Mouse (Mus musculus) E14TG2a.4 (cell line): Measurements from ENCODE around the gene Ciita.

Source experiments
- CTCF ChIP-seq: conservative IDR thresholded peaks from 2 replicates; pipeline ENCODE4 v1.5.1; 2014; ENCODE audit warnings: low read length
- NANOG ChIP-seq: IDR thresholded peaks from 2 replicates; pipeline ENCODE4 v1.6.1; 2014; ENCODE audit warnings: borderline replicate concordance, low read length, mixed read lengths
- POU5F1 ChIP-seq: IDR thresholded peaks from 2 replicates; pipeline ENCODE4 v1.6.1; 2014; ENCODE audit warnings: low read length, borderline replicate concordance

- TF ChIP-seq CTCF (no peak), NANOG (no peak), POU5F1 (no peak)
These were observed 11.9 kb downstream of the Ciita start for GRCm38 (mm10) chr16:10491716-10492115.
